Mouse (Mus musculus) inflammation-experienced regulatory T-cells, adult 6 months (primary cell): ENCODE measurements around the gene Jund. TPM values are rescaled to one million over a fixed set of nuclear protein-coding genes. Genes with fewer than 3 reads are reported as not detected.

Experiments used
- ATAC-seq: one replicate; pipeline ENCODE4 v1.8.0; 2017
- polyA plus RNA-seq, 3 experiments: library from polyadenylated mRNA; unstranded; fragments of 100-300 nt; shearing (Covaris generic); gene quantifications; one replicate each; pipeline ENCODE4 v1.2.1; 2017

Gene Jund
- 10 to 100 TPM; 13.9 to 23.2 (median 16.6) TPM for polyA plus RNA-seq

DNA sequence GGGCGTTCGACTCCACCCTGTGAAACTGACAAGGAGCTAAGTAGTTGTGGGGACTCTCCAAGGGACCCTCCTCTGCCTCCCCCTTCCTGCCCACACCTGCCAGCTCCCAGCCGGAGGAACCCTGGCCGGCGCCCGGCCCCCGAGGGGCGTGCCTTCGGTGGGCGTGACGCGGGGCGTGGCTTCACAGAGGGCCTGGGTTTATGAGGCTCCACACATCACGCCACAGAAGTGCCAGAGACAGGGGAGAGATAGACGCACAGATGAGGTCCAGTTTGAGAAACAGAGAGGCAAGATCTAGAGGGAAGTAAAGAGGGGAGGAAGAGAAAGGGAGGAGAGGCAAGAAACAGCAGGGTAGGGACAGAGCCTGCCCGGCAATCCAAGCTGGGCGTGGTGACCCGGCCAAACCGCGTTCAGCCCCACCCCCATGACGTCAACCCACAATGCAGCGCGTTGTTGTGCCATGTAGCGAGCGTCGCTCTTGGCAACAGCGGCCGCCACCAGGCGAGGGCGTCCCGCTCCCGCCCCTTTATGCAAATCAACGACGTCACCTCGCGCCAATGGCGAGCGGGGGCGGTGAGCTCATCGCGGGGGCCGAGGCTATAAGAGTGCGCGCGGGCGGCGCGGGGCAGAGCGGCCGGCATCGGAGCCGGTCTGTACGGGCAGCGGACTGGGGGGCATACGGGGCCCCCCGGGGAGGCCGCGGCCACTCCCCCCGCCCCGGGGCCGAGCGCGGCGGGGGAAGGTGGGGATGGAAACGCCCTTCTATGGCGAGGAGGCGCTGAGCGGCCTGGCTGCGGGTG lies at the start of gene Jund:
TSS of gene Jund (plus strand) at position 640 of the 800 bp plus-strand sequence.
- ATAC-seq = peak; percentile 71

- no peak for ATAC-seq
Measured at GRCm38 (mm10) chr8:70649324-70649723, 49.4 kb upstream of the Jund start.

DNA sequence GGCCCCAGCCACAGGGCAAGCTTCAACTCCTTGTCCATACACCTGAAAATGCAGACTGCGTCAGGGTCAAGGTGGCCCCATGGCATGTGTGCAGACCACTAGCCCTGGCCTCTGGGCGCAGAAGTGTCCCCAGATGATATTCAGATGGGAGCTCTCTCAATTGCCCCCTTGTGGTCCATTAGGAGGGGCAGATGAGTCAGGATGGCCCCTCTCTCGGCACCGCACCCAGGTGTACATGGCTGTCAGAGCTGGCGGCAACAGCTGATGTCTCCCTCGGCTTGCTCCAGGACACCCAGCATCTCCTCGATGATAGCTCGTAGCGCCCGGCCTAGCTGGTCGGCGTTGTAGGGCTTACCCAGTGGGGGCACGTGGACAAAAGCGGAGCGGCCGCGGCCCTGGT lies 48.4 kb upstream of the Jund start:
- no peak for ATAC-seq

DNA sequence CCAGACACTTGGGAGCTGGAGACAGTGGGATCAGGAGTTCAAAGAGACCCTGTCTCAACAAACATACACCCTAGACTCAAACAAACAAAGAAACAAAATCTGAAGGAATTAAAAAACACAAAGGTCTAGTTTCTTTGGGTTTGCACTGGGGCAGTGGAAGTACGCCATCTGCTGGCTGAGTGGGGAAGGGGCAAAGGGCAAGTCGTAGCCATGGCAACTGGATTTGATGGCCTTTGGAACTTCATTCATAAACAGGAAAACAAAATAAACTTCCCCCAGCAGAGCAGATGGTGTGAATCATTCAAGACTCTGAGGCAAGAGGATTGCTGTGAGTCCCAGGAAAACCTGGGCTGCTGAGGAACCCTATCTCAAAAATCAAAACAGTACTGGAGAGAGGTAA lies 45.5 kb upstream of the Jund start:
- peak; percentile 48 for ATAC-seq

DNA sequence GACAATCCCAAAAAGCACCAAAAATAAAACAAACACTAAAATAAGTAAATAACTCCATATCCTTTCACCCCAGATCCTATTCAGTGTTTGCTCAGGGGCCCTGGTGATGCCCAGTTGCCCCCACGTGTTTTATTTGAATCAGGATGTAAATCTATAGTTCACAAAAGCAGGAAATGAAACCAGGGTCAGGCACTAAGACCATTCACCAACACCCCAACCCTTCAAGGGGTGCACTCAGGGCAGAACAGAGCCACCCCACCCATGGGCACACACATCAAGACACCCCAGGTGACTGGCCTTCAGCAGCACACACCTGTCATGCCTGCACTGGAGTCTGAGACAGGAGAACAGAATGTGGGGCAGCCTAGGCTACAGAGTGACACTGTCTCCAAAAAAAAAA lies 44.6 kb upstream of the Jund start:
- no peak for ATAC-seq

GRCm38 (mm10) chr8:70655469-70655868 lies 43.3 kb upstream of the Jund start:
- no peak for ATAC-seq

DNA sequence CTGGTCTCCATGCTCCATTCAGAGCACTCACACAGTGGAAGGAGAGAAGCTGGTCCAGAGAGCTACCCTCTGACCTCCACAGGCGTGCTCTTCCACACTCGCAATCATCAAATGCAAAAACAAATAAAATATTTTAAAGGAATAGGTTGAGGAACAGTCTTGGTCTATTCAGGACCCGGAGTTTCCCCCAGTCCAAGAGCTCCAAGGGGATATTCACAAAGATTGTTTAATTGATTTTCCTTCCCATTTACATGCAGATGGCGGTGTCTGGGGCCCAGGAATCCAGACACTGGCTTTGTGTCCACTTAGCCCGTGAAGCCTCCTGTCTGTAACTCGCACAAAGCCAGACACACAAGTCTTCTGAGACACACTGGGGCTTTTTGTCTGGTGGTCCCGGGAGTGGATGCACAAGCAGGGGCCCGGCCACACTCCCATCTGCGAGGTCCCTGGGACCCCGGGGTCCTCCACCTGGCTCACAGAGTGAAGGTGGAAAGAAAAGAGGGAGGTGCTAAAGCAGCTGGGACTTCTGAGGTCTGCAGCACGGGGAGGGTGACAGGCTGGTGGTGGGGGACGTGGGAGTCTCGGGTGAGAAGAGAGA lies 42.5 kb upstream of the Jund start:
- ATAC-seq = no peak

- ATAC-seq = no peak
Measured at GRCm38 (mm10) chr8:70657214-70657613, 41.5 kb upstream of the Jund start.

DNA sequence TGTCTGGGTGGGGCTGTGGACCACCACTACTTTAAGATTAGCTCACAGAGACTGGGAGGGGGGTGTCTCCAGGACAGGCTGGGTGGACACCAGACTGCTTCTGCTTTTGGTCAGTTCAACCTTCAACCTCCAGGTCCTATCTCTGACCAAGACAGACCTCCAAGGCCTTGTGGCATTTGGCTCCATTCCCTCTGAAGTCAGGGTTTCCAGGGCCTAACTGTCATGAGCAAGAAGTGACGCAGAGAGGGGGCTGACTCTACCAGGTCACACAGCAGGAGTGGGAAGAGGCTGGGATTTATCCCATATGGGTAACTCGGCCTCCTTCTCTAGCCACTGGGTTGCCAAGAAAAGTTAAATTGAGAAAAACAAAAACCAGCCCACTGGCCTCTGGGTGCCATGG lies 41.0 kb upstream of the Jund start:
- ATAC-seq = no peak

DNA sequence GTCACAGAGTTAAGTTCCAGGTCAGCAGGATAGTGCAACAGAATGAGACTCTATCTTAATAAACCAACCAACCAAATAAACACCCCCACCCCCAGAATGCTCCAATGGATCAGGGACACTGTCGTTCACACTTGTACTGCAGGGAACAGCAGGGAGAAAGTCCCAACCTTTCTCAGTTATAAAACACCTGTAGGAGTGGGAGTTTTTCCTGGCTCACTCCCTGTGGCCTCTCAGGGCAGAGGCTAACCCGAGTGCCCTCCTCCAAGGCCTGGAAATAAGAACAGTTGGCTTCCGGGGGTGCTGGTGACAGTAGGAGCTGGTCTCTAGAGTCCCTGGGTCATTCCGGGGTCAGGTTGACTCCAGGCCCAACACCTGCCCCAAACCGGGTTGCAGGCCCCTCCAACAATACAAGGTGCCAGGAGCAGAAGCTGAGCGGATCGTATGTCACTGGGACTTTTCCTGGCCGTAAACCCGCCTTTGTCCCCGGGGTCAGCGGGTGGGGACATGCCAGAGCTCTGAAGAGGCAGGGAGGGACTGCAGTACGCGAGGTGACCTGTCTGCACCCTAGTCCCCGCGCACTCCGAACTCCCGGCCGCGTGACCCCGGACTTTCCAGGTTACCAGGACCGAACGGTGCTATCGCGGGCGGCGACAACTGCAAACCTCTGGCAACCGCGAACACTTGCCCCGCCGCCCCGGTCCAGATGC lies 39.7 kb upstream of the Jund start:
- ATAC-seq = no peak

GRCm38 (mm10) chr8:70659604-70660272 lies 39.0 kb upstream of the Jund start:
- ATAC-seq = peak; percentile 81

DNA sequence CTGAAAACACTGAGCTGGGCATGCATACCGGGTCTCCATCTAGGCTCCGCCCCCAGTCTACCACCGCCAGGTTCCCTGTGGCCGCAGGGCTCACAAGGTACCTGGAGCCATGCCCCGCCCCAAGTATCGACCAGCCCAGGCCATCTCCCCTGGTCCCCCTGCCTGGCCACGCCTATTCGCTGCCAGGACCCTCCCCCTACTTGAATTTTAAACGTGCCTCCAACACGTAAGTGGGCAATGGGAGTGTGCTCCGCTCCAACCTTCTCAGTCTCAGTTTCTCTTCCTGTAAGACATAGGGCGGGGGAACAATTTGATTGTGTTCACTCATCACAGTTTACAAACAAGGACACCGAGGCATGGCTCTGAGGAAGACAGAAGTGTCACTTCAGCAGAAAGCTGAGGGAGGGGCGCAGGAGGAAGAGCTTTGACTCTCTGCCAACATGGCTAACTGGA lies 38.5 kb upstream of the Jund start, which contains the start of gene Pgpep1:
TSS of gene Pgpep1 (minus strand) at position 116 of the 453 bp plus-strand sequence.
- ATAC-seq = peak; percentile 31

DNA sequence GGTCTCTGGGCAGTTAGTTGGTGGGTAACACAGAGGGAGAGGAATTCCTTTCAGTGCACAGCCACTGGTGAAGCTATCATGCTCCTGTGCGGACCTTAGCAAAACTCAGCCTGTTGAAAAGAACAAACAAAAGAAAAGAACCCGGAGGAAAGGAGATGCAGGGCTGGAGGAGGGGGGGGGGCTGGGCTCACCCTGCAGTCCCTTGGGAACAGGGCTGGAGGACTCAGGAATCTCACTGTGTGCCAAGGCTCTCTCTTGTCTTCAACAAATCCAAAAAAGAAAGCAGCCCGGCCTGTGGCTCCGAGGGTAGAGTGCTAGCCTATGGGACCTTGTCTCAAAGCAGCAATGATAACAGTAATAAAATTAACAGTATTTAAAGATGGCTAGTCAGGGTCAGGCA lies 35.1 kb upstream of the Jund start:
- no peak for ATAC-seq

- ATAC-seq = no peak
Measured at GRCm38 (mm10) chr8:70664631-70665030, 34.1 kb upstream of the Jund start.

GRCm38 (mm10) chr8:70665599-70665998 lies 33.1 kb upstream of the Jund start:
- ATAC-seq = no peak

GRCm38 (mm10) chr8:70667071-70667470 lies 31.7 kb upstream of the Jund start:
- ATAC-seq = no peak

DNA sequence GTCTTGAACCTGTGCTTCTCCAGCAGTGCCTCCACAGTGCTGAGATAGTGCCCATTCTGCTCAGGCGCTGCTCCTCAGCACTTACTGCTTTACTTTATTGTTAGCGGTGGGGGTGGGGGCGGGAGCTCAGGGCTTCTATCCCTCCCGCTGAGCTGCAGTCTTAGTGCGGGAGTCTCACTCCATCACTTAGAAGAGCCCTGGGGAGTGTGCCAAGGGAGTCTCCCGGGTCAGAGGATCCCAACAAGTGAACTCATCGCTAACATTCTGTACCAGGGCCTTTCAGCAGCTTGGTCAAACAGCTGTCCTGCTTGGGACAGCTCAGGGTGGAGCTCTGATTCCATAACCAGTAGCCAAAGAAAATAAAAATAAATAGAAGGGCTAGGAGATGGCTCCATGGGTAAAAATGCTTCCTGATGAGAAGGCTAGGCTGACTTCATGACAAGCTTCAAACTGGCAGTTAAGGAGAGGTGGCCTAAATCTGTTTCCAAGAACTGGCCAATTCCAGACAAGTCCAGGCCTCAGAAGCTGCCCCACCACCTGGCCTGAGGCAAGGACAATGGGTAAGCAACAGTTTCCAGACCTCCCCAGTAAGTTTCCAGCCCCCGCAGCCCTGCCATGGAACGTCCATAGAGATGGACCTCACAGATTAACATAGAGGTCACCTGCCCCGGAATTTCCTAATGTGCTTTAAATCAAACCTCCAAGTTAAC lies 27.0 kb upstream of the Jund start:
- no peak for ATAC-seq

- no peak for ATAC-seq
Measured at GRCm38 (mm10) chr8:70672325-70673078, 26.2 kb upstream of the Jund start.

DNA sequence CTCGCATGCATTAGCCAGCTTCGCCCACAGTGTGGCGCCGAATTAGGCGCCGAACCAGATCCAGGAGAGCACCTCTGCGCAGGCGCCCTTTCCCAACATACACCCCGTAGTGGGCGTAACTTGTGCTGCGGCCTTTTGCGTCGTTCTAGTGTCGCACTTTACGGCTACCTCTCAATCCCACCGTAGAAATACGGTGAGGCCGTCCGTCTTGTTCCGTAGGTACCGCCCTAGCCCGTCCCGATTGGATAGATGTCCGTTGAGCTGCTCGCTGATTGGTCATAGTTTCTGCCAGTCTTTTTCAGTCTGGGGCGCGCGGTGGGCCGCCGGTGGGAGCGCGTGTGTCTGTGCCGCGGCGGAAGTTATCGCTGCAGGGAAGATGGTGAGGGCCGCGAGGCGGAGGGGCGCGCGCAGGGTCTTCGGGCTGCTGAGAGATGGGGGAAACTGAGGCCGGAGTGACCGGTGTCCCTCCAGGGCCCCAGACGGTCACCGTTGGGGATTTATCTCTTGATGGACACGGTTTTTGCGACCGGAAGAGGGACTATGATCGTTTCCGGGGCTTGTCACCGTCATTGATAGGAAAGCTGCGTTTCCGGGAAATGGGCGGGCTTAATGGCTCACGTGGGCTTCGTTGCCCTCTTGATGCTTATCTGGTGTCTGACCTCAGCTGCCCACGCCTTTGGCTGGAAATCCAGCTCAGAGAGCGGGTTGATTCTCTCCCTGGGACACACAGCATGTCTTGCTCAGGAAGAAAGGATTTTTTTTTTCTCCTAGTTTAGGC lies 25.5 kb upstream of the Jund start, which contains the start of gene Lsm4:
TSS of gene Lsm4 (plus strand) at position 170 of the 778 bp plus-strand sequence.
- peak; percentile 91 for ATAC-seq

- no peak for ATAC-seq
Measured at GRCm38 (mm10) chr8:70674109-70674508, 24.6 kb upstream of the Jund start.

GRCm38 (mm10) chr8:70674716-70675115 lies 24.0 kb upstream of the Jund start:
- no peak for ATAC-seq
